Mouse (Mus musculus) kidney, embryonic 15.5 days (tissue): ENCODE measurements around the gene Atg2a. TPM values are rescaled to one million over a fixed set of nuclear protein-coding genes. Genes with fewer than 3 reads are reported as not detected.

ENCODE experiments used
- microRNA counts: library from miRNA; unstranded; fragments of <30 nt; microRNA quantifications from one replicate; lab custom pipeline; 2016
- microRNA-seq: library from miRNA; unstranded; fragments of <30 nt; microRNA quantifications from one replicate; pipeline ENCODE4, GENCODE M21; 2016
- polyA plus RNA-seq: library from polyadenylated mRNA; unstranded; fragments of >200 nt; fragmentation: Nextera tagmentation; extraction: Ambion mirVana; gene quantifications from 2 replicates; pipeline ENCODE4 v1.2.1, GENCODE M21; 2015

Gene Atg2a
- polyA plus RNA-seq, 1 experiment from 2014 or later, result 12.1 TPM

MicroRNA genes within 50 kb of the gene (microRNA counts, 519-probe panel; counts per million panel counts)
- 2,524 counts per million, percentile 46 among the panel's probes with 10 or more counts for microRNA mmu-miR-192 (lab: Ali Mortazavi, UCI)

Small RNA genes lying within 50 kb of the gene (microRNA-seq; reads per million reads assigned to microRNA genes)
- gene Mir192 (211 reads per million, percentile 66 among the genes with 10 or more reads in this experiment), gene Mir194-2 (86.2 reads per million, percentile 54 among the genes with 10 or more reads in this experiment)

Other genes starting within 250 kb of the Atg2a start
- gene Capn1, start 225.8 kb upstream of the Atg2a start, polyA plus RNA-seq, result 8.4 and 11.1 TPM in 2 replicates
- gene Syvn1, start 195.1 kb upstream of the Atg2a start, polyA plus RNA-seq, result 35.6 and 38.5 TPM in 2 replicates
- gene Mrpl49, start 183.9 kb upstream of the Atg2a start, polyA plus RNA-seq, result 77.9 and 81.6 TPM in 2 replicates
- gene Fau, start 183.8 kb upstream of the Atg2a start, polyA plus RNA-seq, result 741 and 838 TPM in 2 replicates
- 33.0 and 33.2 TPM in 2 replicates for gene Znhit2, start 180.5 kb upstream of the Atg2a start, polyA plus RNA-seq
- gene Tm7sf2, start 173.3 kb upstream of the Atg2a start, polyA plus RNA-seq, result 23.6 and 24.9 TPM in 2 replicates
- 70.3 and 78.5 TPM in 2 replicates for gene Vps51, start 164.4 kb upstream of the Atg2a start, polyA plus RNA-seq
- not detected in 2 replicates for gene Tmem262, start 161.6 kb upstream of the Atg2a start, polyA plus RNA-seq
- gene Gm28374, start 159.4 kb upstream of the Atg2a start, polyA plus RNA-seq, result 1.6 and 2.0 TPM in 2 replicates
- gene Zfpl1, start 156.7 kb upstream of the Atg2a start, polyA plus RNA-seq, result 73.7 and 79.5 TPM in 2 replicates
- gene Cdca5, start 156.7 kb upstream of the Atg2a start, polyA plus RNA-seq, result 44.8 and 45.8 TPM in 2 replicates
- gene AC131692.1, start 147.2 kb upstream of the Atg2a start, polyA plus RNA-seq, result 0.34 and 0.55 TPM in 2 replicates
- gene Naaladl1, start 135.9 kb upstream of the Atg2a start, polyA plus RNA-seq, result 0.51 and 0.54 TPM in 2 replicates
- 44.0 and 47.2 TPM in 2 replicates for gene Sac3d1, start 123.0 kb upstream of the Atg2a start, polyA plus RNA-seq
- gene Snx15, start 113.4 kb upstream of the Atg2a start, polyA plus RNA-seq, result 32.3 and 34.2 TPM in 2 replicates
- gene Batf2, start 100.7 kb upstream of the Atg2a start, polyA plus RNA-seq, result 0.52 and 0.54 TPM in 2 replicates
- 103 and 113 TPM in 2 replicates for gene Arl2, start 100.1 kb upstream of the Atg2a start, polyA plus RNA-seq
- not detected in 2 replicates for gene Majin, start 57.3 kb upstream of the Atg2a start, polyA plus RNA-seq
- gene Gpha2, start 15.3 kb upstream of the Atg2a start, polyA plus RNA-seq, result 0.39 and 0.74 TPM in 2 replicates
- gene Ppp2r5b, start 5.8 kb upstream of the Atg2a start, polyA plus RNA-seq, result 22.9 and 27.6 TPM in 2 replicates
- gene Ehd1, start 35.1 kb downstream of the Atg2a start, polyA plus RNA-seq, result 67.8 and 81.8 TPM in 2 replicates
- 0.78 and 1.0 TPM in 2 replicates for gene Cdc42bpg, start 64.8 kb downstream of the Atg2a start, polyA plus RNA-seq
- 82.1 and 91.8 TPM in 2 replicates for gene Men1, start 93.3 kb downstream of the Atg2a start, polyA plus RNA-seq
- gene Map4k2, start 99.5 kb downstream of the Atg2a start, polyA plus RNA-seq, result 18.7 and 21.9 TPM in 2 replicates
- 155 and 165 TPM in 2 replicates for gene Sf1, start 122.0 kb downstream of the Atg2a start, polyA plus RNA-seq
- 28.2 and 30.4 TPM in 2 replicates for gene Pygm, start 142.7 kb downstream of the Atg2a start, polyA plus RNA-seq
- 89.5 and 97.6 TPM in 2 replicates for gene Rasgrp2, start 157.7 kb downstream of the Atg2a start, polyA plus RNA-seq
- gene Nrxn2, start 177.1 kb downstream of the Atg2a start, polyA plus RNA-seq, result 6.3 TPM in 2 replicates